Mouse (Mus musculus): ENCODE measurements at regions not wholly inside any gene's neighbourhood (a gene's known extent, or its start where the extent isn't known, plus 50 kb on each side); places are given as distances from the start of the nearest gene placed in this dataset.

DNA sequence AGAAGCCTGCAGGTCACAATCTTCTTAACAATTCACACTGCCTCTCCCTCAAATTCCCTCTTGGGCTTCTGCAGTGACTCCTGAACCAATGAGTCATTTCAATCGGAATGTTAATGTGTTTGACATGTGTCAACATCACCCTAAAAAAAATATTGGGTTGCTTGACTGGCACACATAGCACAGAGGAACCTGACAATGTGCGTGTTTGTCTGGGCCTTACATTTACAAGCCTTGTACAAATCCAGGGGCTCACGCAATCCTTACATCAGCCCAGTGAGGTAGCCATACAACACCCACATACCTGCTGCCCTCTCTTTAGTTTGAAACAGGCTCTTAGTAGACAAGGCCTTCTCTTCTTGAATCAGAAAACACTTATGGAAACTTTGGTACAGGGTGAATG is 153.8 kb upstream of the Maf start:
- TF ChIP-seq CTCF (IDR thresholded peaks at IDR 0.05; ENCODE audit: low read depth), result no peak
- TF ChIP-seq EP300 (IDR thresholded peaks at IDR 0.05; ENCODE audit: low read depth), result no peak
